Mouse (Mus musculus): ENCODE data around the gene Map4k4. TPM values are rescaled to one million over a fixed set of nuclear protein-coding genes. Genes with fewer than 3 reads are reported as not detected.

Gene Map4k4
- total RNA-seq, 2 experiments from 2014 or later: 238 to 240 TPM

- DNase-seq (ENCODE audit: low spot score in 2 of 2): no peak
These were observed 130.9 kb downstream of the Map4k4 start for GRCm38 (mm10) chr1:40031626-40032025.

DNA sequence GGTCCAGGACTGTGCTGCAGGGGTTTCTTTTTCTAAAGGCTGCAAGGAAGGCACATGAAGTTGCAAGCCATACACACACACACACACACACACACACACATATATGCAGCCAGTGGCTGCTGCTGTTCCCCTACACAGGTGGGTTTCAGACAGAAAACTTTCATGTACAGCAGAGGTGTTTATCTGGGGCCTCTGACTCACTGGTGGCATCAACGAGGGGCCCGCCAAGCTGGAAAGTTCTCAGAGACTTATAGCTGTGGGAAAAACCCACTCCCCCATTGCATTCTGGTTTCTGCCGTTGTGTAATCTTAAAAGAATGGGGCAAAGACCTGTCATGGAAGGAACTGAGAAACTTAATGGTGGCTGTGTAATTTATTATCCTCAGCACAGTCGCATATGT is 132.6 kb downstream of the Map4k4 start:
- DNase-seq (ENCODE audit: low spot score in 2 of 2): no peak

- no peak for DNase-seq (ENCODE audit: low spot score in 2 of 2)
These were observed 133.2 kb downstream of the Map4k4 start for GRCm38 (mm10) chr1:40033743-40034420.

DNA sequence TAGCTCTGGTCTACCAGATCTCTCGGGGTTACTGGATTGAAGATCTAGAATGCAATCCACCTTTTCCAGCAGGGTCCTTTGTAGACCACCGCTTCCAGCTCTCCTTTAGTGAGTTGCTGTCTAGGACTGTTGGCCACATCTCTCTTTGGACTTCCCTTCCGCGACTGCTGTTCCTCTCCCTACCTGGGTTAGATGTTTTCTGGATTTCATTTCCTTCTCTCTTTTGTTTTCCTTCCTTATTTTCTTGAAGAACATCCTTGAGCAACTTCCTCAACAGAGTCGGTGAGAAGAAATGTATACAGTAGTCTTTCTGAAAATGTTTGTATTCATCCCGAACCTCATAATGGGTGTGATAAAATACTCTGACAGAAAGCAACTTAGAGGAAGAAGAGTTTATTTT is 137.1 kb downstream of the Map4k4 start:
- DNase-seq (ENCODE audit: low spot score in 2 of 2): no peak

GRCm38 (mm10) chr1:40045686-40046085 is 145.0 kb downstream of the Map4k4 start:
- DNase-seq (ENCODE audit: low spot score in 2 of 2): no peak

GRCm38 (mm10) chr1:40046600-40046999 is 145.9 kb downstream of the Map4k4 start:
- DNase-seq (ENCODE audit: low spot score in 2 of 2): no peak

DNA sequence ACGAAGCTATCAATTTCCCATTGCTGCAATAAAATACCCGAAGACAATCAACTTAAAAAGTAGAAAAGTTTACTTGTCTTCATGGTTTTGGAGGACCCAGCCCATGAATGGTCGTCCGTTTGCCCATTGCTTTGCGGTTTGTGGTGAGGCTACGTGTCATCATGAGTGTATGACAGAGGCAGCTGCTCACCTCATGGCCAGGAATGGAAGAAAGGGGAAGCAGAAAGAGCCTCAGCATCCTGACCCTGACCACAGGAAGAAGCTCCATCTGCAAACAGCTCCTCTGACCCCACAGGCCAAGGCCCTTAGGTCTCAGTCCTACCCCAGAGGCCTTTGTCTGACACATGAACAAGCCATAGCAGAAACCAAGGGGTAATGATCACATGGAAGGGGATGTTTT is 150.4 kb downstream of the Map4k4 start:
- DNase-seq (ENCODE audit: low spot score in 2 of 2): no peak

GRCm38 (mm10) chr1:40052156-40052555 is 151.4 kb downstream of the Map4k4 start:
- DNase-seq (ENCODE audit: low spot score in 2 of 2): no peak

GRCm38 (mm10) chr1:40053071-40053470 is 152.4 kb downstream of the Map4k4 start:
- DNase-seq (ENCODE audit: low spot score in 2 of 2): no peak

GRCm38 (mm10) chr1:40055051-40055450 is 154.3 kb downstream of the Map4k4 start:
- DNase-seq (ENCODE audit: low spot score in 2 of 2): no peak

- no peak for DNase-seq (ENCODE audit: low spot score in 2 of 2)
These were observed 155.2 kb downstream of the Map4k4 start for GRCm38 (mm10) chr1:40055963-40056362.

DNA sequence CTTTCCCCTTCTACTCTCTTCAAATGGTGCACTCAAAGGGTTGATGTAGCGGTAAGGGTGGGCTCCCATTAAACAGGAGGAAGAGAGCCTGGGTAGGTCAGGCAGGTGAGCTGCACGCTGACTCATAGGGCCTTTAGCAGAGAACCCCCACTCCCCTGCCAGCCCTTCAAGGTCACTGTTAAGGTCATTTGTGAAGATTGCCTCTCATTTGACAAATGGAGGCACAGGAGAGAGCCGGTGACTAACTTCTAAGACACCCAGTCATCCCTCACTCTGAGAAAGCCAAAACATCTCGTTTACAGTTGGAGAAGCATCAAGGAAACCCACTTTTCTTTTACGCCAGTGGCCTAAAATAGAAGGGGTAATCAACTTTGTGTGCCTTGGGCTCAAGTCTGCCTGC is 156.6 kb downstream of the Map4k4 start:
- DNase-seq (ENCODE audit: low spot score in 2 of 2): no peak

DNA sequence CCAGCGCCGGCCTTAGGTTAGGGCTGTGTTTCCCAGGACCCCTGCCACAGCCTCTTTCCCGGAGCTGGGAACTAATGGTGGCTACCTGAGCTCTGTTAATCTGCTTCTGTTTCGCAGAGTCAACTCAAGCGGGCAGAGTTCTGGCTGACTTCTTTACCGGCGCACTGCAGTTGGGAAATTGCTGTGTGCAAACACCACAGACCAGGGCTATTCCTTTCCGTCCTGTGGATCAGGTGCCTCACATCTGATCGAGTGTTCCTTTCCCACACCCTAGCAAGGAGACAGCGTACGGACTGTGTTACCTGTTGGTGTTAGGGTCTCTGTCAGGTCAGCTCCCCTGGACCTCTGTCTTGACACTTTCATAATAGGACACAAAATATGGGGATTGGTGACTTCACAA is 157.3 kb downstream of the Map4k4 start:
- no peak for DNase-seq (ENCODE audit: low spot score in 2 of 2)

GRCm38 (mm10) chr1:40059122-40059774 is 158.5 kb downstream of the Map4k4 start:
- no peak for DNase-seq (ENCODE audit: low spot score in 2 of 2)

GRCm38 (mm10) chr1:40061359-40061758 is 160.6 kb downstream of the Map4k4 start:
- DNase-seq (ENCODE audit: low spot score in 2 of 2): no peak

- DNase-seq (ENCODE audit: low spot score in 2 of 2): no peak
These were observed 162.7 kb downstream of the Map4k4 start for GRCm38 (mm10) chr1:40063409-40063808.

DNA sequence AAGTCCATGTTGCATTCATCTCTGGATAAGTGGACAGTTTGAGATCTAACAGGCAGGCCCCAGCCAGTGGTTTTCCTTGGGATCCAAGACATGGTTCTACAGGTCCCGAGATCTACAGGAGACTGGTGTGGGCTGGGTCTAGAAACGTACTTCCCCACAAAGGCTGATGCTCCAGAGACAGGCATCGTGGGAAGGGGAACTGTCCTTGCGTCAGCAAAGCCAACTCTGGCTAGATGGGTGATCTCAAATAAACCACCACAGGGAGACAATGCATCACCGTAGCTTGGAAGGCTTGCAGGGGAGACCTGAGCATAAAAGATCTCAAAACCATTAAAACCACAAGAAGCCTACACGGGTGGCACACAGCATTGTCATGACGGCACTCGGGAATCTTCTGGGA is 163.8 kb downstream of the Map4k4 start:
- DNase-seq (ENCODE audit: low spot score in 2 of 2): no peak

DNA sequence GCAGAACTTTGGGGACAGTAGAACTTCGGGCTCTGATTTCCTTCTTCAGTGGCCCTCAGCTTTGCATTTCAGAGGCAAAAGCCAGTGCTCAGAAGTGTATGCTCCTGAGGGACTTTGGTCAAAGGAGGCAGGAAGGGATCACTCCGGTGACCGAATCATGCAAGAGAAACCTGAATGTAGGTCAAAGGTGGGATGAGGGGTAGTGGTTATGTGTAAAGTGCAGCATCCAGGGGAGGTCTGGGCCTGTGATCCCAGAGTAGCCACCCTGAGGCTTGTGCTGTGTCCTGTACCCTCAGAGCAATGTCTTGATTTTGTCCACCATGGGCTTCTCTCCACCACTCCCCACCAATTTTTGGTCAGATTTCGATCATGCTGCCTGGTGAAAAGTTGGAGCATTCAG is 171.8 kb downstream of the Map4k4 start:
- no peak for DNase-seq (ENCODE audit: low spot score in 2 of 2)

DNA sequence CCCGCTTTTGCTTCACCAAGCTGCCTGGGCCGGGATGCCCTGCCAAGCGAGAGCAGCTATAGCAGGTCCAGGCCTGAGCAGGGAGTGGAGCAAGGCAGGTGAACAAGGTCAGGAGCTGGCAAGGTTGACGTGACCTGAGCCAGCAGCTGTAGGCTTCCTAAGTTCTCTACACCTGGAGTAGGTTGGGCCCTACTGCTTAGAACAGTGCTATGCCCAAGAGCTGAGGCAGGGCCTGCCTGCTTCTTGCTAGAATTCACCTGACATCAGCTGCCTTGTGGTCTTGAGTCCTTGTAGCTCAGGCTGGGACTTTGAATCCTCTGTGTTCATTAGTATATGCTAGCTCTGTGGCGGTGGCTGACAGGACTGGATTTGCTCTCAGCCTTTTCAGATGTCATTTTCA is 173.1 kb downstream of the Map4k4 start, which contains the start of gene Il1r2:
TSS of gene Il1r2 (plus strand) at position 301 of the 400 bp plus-strand sequence.
- no peak for DNase-seq (ENCODE audit: low spot score in 2 of 2)
